Mouse (Mus musculus) kidney, postnatal 36 days (tissue): ENCODE measurements around the gene Ywhag.

Source experiments
- DNase-seq, 2 experiments: peaks; one replicate each; pipeline ENCODE4 v3.0.0; 2021 to 2022; ENCODE audit warnings: mixed read lengths in 2 of 2

Gene Ywhag

DNA sequence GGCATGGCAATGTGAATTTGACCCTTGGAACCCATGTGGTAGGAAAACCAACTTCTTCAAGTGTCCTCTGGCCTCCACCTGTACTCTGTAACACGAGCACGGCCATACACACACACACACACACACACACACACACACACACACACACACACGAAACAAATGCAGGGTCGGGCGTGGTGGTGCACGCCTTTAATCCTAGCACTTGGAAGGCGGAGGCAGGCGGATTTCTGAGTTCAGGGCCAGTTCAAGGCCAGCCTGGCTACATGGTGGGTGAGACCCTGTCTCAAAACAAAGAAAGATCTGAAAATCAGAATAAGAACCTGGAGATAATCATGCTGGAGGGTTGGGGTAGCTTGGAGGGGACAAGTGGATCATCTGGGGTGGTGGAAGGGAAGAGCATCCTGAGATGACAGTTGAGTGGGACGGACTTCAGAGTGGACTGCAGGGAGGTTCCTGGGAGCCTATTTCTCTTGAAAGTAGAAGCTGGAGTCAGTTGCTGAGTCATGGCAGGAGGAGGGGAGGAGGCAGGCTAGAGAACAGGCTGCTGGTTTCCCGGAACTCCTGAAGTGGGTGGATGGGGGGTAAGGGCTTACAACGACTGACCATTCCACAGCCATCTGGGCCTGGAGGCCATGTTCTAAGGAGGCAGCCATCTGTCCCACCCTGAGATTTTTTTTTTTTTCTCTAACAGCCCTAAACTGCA, 16.4 kb upstream of the Ywhag start:
- no peak for DNase-seq

DNA sequence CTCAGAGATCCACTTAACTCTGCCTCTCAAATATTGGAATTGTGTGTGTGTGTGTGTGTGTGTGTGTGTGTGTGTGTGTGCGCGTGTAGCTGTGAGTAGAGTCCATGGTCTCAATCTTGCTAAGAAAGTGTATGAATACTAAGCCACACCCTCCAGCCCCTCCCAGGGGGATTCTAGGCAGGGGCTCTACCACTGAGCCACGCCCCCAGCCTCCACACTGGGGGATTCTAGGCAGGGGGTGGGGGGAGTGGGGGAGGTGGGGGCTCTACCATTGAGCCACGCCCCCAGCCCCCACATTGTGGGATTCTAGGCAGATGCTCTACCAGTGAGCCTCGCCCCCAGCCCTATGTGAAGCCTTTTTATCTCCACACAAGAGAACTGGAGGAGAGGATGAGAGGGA, 12.2 kb upstream of the Ywhag start:
- DNase-seq, result no peak

- no peak for DNase-seq
Measured at GRCm38 (mm10) chr5:135945916-135946408, 11.5 kb upstream of the Ywhag start.

DNA sequence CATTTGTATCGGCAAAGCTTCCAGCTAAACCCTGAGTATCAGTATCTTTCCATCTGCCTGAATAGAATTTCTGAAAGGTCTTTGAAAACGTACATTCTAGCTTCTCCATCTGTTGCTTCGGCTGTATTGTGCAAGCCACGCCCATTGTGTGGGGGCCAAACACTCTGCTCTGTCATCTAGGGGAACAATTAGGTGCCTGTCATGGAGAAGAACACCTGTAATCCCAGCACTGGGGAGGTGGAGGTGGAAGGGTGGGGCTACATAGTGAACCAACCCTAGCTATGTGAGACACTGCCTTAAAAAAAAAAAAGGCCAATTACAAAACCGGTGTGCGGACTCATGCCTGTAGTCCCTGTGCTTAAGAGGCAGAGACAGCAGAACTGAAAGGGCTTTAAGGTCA, 8.3 kb upstream of the Ywhag start:
- no peak for DNase-seq

DNA sequence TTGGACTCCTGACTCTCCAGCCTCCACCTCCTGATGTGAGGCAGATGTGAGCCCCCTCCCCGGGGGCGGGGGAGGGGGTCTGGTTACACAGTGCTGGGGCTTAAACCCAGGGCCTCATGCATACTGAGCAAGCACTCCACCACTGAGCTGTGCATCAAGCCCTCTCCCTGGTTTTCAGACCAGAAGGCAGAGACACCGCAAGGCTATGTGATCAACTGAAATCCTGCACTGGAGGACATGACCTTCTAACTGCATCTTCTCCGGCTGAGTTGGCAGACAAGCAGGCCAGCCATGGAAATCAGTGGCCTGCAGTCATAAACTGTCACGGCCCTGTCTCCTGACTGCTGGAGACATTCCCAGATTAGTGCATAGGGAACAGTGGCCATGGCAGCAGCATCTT, 6.2 kb upstream of the Ywhag start:
- no peak for DNase-seq

DNA sequence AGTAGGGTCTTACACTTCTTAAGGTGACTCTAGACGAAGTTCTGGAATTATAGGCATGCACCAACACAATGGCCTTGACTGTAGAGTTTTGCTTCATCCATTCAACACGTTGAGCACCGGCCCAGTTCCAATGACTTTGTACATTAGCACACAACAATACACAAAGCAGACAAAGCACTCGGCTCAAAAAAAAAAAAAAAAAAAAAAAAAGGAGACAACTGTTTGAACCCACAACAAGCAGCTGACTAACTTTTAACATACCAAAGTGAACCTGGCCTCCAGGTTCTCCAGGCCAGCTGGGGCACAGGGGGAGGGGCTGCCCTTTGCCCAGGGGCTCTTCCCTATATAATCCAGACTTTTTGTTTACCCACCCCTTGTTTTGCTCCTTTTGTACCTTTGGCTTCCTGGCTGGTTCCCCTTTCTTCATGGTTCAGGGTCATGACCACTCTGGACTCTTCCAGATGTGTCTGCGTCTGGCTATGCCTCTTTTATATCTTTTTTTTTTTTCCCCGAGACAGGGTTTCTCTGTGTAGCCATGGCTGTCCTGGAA, 1.3 kb upstream of the Ywhag start:
- DNase-seq, result no peak

DNA sequence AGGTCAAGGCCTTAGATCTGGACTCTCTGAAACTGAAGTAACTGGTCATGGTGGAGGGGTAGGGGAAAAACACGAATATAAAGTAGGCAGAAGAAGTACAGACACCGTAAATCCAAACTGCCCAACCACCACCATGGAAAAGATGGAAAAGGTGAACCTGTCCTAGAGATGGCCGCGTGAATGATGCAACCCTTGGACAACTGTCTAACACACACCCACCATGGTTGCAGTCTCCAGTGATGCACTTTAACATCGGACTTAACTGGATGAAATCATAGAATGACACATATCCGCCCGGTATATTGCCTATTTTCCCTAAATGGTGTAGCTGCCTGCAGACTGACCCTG, 734 bp upstream of the Ywhag start:
- no peak for DNase-seq

GRCm38 (mm10) chr5:135933900-135934441, 445 bp downstream of the Ywhag start:
- peak; percentile 65 to 83 for DNase-seq

GRCm38 (mm10) chr5:135933222-135933899, 1.1 kb downstream of the Ywhag start:
- no peak for DNase-seq

GRCm38 (mm10) chr5:135932359-135932758, 2.1 kb downstream of the Ywhag start:
- no peak for DNase-seq

- DNase-seq, result no peak
Measured at GRCm38 (mm10) chr5:135931526-135931925, 2.9 kb downstream of the Ywhag start.

GRCm38 (mm10) chr5:135929685-135930424, 4.6 kb downstream of the Ywhag start:
- no peak for DNase-seq

GRCm38 (mm10) chr5:135923901-135924300, 10.5 kb downstream of the Ywhag start:
- DNase-seq, result no peak

DNA sequence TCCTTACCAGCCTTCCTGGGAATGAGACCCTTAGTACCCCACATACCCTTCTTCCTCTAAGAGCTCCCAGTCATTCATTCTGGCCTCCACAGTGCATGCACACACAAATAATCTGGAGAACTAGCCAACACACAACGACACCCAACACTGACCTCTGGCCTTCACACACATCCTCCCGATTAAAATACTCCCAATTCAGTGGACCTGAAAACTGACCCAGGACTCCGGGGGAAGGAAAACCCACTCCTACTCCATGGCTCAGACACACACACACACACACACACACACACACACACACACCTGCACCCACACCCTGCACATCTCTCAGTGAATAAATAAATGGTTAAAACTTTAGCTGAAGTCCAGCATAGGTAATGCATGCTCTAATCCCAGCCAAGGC, 14.5 kb downstream of the Ywhag start:
- DNase-seq, result peak; percentile 55

DNA sequence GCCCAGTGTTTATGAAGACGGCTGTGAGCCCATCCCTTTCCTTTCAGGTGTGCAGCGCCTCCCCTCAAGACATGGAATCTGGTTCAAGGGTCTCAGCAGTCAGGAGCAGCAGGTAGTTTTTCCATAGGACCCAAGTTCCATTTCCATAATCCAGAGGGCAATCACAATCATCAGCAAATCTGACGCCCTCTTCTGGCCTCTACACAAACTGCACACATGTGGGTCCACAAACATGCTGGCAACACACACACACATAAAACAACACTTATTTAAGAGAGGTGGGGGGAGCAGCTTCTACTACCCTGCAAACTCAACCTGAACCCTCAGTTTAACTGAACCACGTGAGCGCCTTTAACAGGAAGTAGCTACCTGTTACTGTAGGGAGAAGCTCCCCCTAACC, 15.8 kb downstream of the Ywhag start:
- no peak for DNase-seq

- DNase-seq, result no peak
Measured at GRCm38 (mm10) chr5:135918059-135918437, 16.4 kb downstream of the Ywhag start.

DNA sequence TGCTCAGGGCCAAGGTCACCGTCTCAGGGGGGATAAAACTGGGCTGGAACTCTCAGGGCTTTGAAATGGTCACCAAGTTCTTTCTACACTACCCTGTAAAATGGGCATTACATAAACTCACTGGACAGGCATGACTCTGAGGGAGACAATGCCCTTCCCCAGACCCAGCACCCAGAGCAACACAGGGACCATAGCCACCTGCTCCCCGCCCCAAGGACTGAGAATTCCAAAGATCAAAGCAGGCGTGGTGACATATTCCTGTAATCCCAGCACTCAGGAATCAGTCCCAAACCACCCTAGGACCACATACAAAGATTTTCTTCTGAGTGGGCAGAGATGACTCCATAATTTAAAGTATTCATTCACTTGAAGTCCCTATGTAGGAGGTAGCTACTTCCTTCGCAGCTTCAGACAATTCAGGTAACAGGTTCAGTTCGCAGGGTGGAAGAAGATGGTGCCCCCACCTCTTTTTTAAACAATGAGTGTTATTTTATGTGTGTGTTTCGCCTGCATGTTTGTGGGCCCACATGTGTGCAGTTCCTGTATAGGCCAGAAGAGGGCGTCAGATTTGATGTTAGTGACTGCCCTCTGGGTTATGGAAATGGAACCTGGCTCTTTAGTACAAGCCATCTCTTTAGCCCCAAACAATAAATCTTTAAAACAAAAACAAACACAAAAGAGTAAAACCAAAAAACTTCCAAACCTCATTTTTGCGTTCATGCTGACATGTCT, 16.9 kb downstream of the Ywhag start:
- DNase-seq, result no peak

GRCm38 (mm10) chr5:135916601-135917000, 17.8 kb downstream of the Ywhag start:
- no peak for DNase-seq

- DNase-seq, result no peak
Measured at GRCm38 (mm10) chr5:135916051-135916565, 18.3 kb downstream of the Ywhag start.

GRCm38 (mm10) chr5:135914156-135914555, 20.3 kb downstream of the Ywhag start:
- DNase-seq, result peak; percentile 35 to 46

DNA sequence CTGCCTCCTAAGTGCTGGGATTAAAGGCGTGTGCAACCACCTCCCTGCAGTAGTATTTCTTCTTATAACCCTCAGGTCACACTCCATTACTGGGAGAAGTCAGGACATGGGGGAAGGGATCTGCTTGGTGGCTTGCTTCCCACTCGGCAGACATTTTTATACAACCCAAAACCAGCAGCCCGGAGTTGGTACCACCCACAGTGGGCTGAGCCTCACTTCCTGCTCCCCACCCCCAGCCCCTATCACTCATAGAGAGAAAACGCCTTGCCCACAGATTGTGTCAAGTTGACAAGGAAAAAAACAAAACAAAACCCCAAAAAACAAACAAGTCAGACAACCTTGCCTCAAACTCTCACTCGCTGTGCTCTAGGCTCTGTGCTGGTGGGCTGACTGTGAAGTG, 21.2 kb downstream of the Ywhag start:
- no peak for DNase-seq

DNA sequence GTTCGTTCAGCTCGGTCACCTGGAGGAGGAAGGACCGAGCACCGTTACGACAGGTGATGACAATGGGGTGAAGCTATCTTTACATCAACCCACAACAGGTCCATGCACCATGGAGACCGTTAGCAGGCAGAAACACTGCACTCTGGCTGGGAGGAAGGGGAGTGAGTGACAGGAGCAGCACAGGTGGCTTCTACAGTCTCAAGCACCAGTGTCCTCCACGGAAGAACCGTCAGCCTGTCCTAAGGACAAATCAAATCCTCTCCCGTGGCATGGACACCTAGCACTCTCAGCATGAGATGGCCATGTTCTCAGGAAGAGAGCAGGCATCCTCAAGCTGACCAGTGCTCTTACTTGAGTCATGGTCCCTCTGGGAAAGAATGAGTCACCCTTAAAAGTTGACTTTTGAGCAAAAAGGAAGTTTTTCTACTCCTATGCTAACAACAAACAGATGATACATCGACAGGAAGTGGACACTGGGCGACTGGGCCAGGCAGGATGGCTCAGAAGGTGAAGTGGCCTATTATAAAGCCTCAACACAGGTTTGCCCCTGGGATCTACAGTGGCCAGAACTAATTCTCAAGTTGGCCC, 22.7 kb downstream of the Ywhag start:
- DNase-seq, result no peak
